Mouse (Mus musculus) heart, adult 18-20 months (tissue): Measurements from ENCODE around the gene Olfr64. TPM values are rescaled to one million over a fixed set of nuclear protein-coding genes. Genes with fewer than 3 reads are reported as not detected.

Source experiments
- DNase-seq, 2 experiments: peaks; one replicate each; pipeline ENCODE4 v3.0.0; 2021 to 2022; ENCODE audit warnings: mixed read lengths in 1 of 2
- long read RNA-seq, 2 experiments: library from polyadenylated mRNA; stranded (forward); transcript quantifications; one replicate each; pipeline ENCODE4 v2.0.0; 2021
- total RNA-seq, 2 experiments: library from RNA; stranded (reverse); gene quantifications; 2 replicates each; pipeline ENCODE4 v1.2.3; 2021

Olfr64 gene
- not detected for total RNA-seq
- long read RNA-seq, experiment 1 = 0 reads
- long read RNA-seq, experiment 2 = 0 reads

- DNase-seq = no peak
These were observed at the start of gene Olfr64 for GRCm38 (mm10) chr7:103894385-103894784. TSS of gene Olfr64 (minus strand) at chr7:103894485.

GRCm38 (mm10) chr7:103942730-103943129 lies 48.4 kb upstream of the Olfr64 start:
- DNase-seq = peak; percentile 2 to 43

GRCm38 (mm10) chr7:103934264-103934663 lies 40.0 kb upstream of the Olfr64 start, which contains the start of gene Olfr632:
TSS of gene Olfr632 (plus strand) at chr7:103934347.
- DNase-seq = no peak

- no peak for DNase-seq
These were observed 34.2 kb upstream of the Olfr64 start, which contains the start of gene Olfr631 for GRCm38 (mm10) chr7:103928525-103928924. TSS of gene Olfr631 (plus strand) at chr7:103928825.

- DNase-seq = no peak
These were observed 21.1 kb upstream of the Olfr64 start for GRCm38 (mm10) chr7:103915338-103915737.

- no peak for DNase-seq
These were observed 18.8 kb upstream of the Olfr64 start for GRCm38 (mm10) chr7:103912969-103913511.

DNA sequence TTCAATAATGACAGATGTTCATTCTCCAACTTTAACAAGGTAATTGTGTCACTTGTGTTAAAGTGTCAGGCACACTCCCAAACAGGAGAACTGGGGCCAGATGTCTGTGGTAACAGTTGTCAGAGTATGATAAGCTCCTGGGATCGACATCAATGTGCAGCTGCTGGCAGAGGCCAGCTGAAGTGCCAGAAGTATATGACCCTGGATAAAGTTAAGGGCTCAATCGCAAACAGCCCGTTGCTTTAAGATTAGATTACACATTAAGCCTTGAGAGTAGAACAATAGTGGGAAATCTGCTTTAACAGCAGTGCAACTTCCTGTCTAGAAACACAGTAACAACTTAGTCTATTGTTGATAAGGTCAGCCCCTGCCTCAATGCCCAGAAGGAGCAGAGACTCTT lies 15.8 kb upstream of the Olfr64 start:
- no peak for DNase-seq

DNA sequence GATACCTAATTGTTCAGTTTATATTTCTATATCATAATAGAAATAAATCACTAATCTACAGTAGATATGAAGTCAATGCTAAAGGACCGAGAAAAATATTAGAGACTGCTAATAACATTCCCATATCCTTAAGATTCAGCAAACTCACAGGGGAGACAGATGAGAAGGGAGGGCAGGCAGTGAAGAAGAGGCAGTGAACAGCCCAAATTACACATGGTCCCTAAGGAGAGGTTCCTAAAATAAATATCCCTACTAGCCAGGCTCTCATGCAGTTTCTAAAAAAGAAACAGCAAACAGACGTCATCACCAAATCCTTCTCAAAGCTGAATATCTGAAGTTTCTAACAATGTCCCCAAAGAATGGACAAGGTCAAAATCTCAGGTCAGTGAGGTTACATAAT lies 8.9 kb upstream of the Olfr64 start, which contains the start of gene Olfr65:
Gene Olfr65 (plus strand): TSS at position 301 of the 400 bp plus-strand sequence.
- DNase-seq = peak in 1 of 2 experiments; percentile 4

DNA sequence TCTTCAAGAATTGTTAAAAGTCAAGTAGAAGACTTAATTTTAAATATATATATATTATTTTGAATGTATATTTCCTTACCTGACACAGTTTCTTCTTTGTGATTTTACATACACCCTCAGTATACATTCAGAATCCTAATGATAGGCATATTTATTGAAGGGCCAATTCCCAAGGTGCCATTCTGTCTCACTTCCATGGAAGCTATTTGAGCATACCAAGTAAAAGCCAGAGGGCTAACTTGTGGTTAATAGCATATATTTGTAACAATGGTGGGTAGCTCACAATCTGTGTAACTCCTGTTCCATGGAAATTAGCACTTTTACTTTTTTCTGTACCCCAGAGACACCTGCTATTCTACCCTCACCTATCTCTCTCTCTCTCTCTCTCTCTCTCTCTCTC lies 8.1 kb downstream of the Olfr64 start, which contains the start of gene Olfr66:
Gene Olfr66 (minus strand): TSS at position 101 of the 400 bp plus-strand sequence.
- DNase-seq = no peak

- no peak for DNase-seq
These were observed 17.2 kb downstream of the Olfr64 start for GRCm38 (mm10) chr7:103877093-103877492.

GRCm38 (mm10) chr7:103874451-103874850 lies 19.8 kb downstream of the Olfr64 start:
- no peak for DNase-seq

GRCm38 (mm10) chr7:103873064-103873463 lies 21.2 kb downstream of the Olfr64 start:
- DNase-seq = peak in 1 of 2 experiments; percentile 8

- DNase-seq = no peak
These were observed 23.6 kb downstream of the Olfr64 start for GRCm38 (mm10) chr7:103870667-103871066.

DNA sequence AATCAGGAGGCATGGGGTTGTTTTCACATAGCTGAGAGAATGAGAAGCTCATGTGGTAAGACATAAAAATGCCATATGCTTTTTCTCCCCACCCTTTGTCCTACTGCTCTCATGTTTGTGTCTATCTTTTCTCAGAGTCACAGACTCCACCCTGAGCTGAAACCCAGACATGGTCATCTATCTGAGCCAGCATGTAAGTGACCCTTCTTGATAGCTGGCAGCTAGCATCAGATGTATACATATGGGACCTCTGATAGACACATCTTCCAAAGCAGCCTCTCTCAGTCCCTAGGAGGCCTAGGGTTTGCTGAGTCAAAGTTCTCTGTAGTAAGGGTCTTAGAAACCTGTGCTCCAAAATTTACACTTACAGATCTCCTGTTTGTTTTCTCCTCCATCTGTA lies 28.6 kb downstream of the Olfr64 start:
- DNase-seq = no peak

- DNase-seq = no peak
These were observed 32.8 kb downstream of the Olfr64 start for GRCm38 (mm10) chr7:103861531-103861930.

GRCm38 (mm10) chr7:103860855-103861254 lies 33.4 kb downstream of the Olfr64 start:
- peak; percentile 44 to 56 for DNase-seq

DNA sequence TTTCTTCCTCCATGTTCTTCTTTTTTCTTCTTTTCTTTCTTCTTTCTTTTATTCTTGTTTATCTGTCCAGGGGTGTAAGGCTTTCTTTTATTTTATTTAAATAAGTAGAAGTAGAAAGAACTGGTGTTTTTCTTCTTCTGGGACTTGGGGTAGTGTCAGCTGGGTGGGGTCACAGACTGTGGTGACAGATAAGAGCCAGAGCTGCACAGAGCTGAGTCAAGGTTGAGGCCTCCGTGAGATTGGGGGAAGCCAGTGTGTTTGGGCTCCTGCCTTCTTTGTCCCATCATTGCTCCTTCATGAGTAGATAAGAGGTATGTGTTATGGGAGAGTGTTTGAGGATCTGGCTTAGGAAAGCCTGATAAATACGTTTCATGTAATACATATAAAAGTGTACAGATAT lies 35.2 kb downstream of the Olfr64 start:
- DNase-seq = peak in 1 of 2 experiments; percentile 9

GRCm38 (mm10) chr7:103854669-103855068 lies 39.6 kb downstream of the Olfr64 start:
- DNase-seq = no peak

- no peak for DNase-seq
These were observed 41.2 kb downstream of the Olfr64 start, which contains the start of gene Hbb-y for GRCm38 (mm10) chr7:103853090-103853489. TSS of gene Hbb-y (minus strand) at chr7:103853216.

DNA sequence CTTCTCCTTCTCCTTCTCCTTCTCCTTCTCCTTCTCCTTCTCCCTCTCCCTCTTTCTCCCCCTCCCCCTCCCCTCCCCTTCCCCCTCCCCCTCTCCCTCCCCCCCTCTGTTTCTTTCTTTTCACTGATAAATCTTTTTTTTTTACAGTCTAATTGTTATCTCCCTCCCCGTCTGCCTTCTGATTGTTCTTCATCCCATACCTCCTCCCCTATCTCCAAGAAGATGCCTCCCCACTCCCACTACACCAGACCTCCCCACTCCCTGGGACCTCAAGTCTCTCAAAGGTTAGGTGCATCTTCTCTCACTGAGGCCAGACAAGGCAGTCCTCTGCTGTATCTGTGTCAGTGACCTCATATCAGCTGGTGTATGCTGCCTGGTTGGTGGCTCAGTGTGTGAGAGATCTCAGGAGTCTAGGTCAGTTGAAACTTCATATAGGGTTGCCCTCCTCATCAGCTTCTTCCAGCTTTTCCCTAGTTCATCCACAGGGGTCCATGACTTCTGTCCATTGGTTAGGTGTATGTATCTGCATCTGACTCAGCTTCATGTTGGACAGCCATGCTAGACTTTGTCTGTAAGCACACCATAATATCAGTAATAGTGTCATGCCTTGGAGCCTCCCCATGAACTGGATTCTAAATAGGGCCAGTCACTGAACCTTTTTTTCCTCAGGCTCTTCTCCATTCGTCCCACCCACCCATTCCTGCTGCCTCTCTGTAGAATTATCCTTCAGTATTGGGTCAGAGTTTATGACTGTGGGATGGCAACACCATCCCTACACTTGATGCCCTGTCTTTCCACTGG lies 49.6 kb downstream of the Olfr64 start:
- DNase-seq = no peak

DNA sequence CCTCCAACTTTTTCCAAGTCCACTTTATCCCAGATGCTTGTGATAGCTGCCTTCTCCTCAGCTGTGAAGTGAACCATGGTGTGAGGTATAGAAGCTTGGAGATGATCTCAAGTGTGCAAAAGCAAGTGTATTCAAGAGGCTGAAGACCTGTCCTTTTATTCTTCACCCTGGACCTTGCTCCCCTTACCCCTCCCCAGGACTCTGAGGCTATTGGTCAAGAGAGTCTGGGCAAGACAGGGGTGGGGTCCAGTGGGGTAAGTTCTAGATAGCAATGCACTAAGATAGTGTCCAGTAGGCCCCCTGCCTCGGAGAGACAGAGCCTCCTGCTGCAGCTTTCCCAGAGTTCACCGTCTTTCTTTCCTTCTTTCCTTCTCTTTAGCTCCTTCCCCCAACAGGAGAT lies 51.3 kb downstream of the Olfr64 start, which contains the start of gene Hbb-bh1:
Gene Hbb-bh1 (minus strand): TSS at position 131 of the 400 bp plus-strand sequence.
- DNase-seq = no peak

GRCm38 (mm10) chr7:103840268-103840667 lies 54.0 kb downstream of the Olfr64 start, which contains the start of gene Hbb-bh2:
TSS of gene Hbb-bh2 (minus strand) at chr7:103840520.
- no peak for DNase-seq
